ENCODE assay signal across 18 mouse cellular contexts in the genomic region with DNA sequence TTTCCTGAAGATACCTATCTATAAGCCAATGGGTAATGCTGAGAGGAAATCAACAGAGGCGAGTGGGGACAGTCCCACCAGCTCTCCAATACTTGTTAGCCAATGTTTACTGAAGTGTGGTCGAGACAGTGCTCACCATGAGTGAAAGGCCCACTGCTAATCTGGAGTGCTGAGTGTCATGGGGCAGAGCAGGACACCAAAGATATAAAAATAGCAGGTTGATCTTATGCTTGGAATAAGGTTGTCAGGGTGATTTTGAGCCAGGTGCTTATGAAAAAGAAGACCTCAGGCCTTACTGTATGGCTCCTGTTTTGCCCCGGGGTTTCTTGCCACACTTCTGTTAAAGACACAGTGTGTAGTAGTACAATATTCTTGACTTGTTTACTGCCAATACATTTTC. TPM values are rescaled to one million over a fixed set of nuclear protein-coding genes. Genes with fewer than 3 reads are reported as not detected.
DNase-seq lines count a peak whose midpoint lies in the region; ATAC-seq and TF ChIP-seq lines count a peak whose summit lies in the region.
"Had no signal": no experiment of that assay in that cellular context is flagged by ENCODE, and none has a peak within 500 bp of the region (broad histone marks: within the 10 kb centered on the region; RNA-seq: fewer than 3 reads in every experiment).

No protein-coding gene starts in this region.

- DNase-seq in heart, adult 2 months, result no peak
- no peak for DNase-seq in heart, postnatal 0 days (ENCODE audit: low spot score)
- DNase-seq in heart, adult 9 months (ENCODE audit: low spot score in 2 of 2), result no peak
- DNase-seq in skeletal muscle tissue, adult 2 months (ENCODE audit: low read depth, low spot score), result peak; percentile 63
- DNase-seq in spleen, adult 18-20 months, result no peak
- DNase-seq: adrenal gland, adult 2 months; adrenal gland, postnatal 25 days; cerebellum, adult 18-20 months; cerebellum, postnatal 10 days; forebrain, postnatal 0 days; gastrocnemius, postnatal 36 days; heart, postnatal 14 days; kidney, adult 11 months; kidney, adult 9 months had no signal

- H3K4me1 ChIP-seq in heart, adult 2 months (ENCODE audit: control insufficient read depth, insufficient read depth, low read length), result peaks cover 7% of the 10 kb centered on the region
- H3K4me1 ChIP-seq in heart, embryonic 12.5 days (replicated peaks), result peaks cover 10% of the 10 kb centered on the region
- H3K4me1 ChIP-seq in heart, postnatal 0 days (ENCODE audit: control insufficient read depth, insufficient read depth), result 0 out of 2 replicates have a peak, but pooled peaks cover 3% of the 10 kb centered on the region
- H3K4me1 ChIP-seq: embryonic facial prominence, embryonic 10.5 days; forebrain, embryonic 13.5 days had no signal

- H3K9ac ChIP-seq in heart, adult 2 months (ENCODE audit: low read depth, low read length), result no peak overlapping the region
- no peak overlapping the region for H3K9ac ChIP-seq in heart, embryonic 12.5 days
- H3K9ac ChIP-seq in heart, postnatal 0 days (replicated peaks; ENCODE audit: low read depth, low read length), result no peak overlapping the region
- H3K9ac ChIP-seq: forebrain, embryonic 13.5 days; forebrain, postnatal 0 days had no signal

- no peak overlapping the region for H3K4me2 ChIP-seq in heart, embryonic 12.5 days
- no peak overlapping the region for H3K4me2 ChIP-seq in heart, postnatal 0 days (ENCODE audit: low read depth, low read length)
- H3K4me2 ChIP-seq: forebrain, embryonic 13.5 days had no signal

- no peak overlapping the region for H3K4me3 ChIP-seq in heart, adult 2 months
- H3K4me3 ChIP-seq in heart, embryonic 12.5 days, result no peak overlapping the region
- no peak overlapping the region for H3K4me3 ChIP-seq in heart, postnatal 0 days (ENCODE audit: low read depth, low read length)
- H3K4me3 ChIP-seq: embryonic facial prominence, embryonic 10.5 days; forebrain, embryonic 13.5 days had no signal

- no peak for TF ChIP-seq POLR2A in heart, adult 2 months (IDR thresholded peaks at IDR 0.05; ENCODE audit: insufficient read depth, low read depth, low read length)

- no peaks in the 10 kb centered on the region for H3K27me3 ChIP-seq in heart, adult 2 months (ENCODE audit: control insufficient read depth, insufficient read depth, low read length)
- peaks cover 16% of the 10 kb centered on the region; the same call in 1 of the 2 replicates for H3K27me3 ChIP-seq in heart, embryonic 12.5 days (replicated peaks)
- H3K27me3 ChIP-seq in heart, postnatal 0 days (ENCODE audit: control insufficient read depth, insufficient read depth, low read length), result no peaks in the 10 kb centered on the region

- no peak for TF ChIP-seq EP300 in heart, adult 2 months (IDR thresholded peaks at IDR 0.05; ENCODE audit: insufficient read depth, low read depth, low read length)
- peak; percentile 37; the same call in 1 of the 2 replicates for TF ChIP-seq EP300 in heart, postnatal 0 days (IDR thresholded peaks at IDR 0.05; ENCODE audit: low read depth)

- no peak for ATAC-seq in heart, embryonic 12.5 days (ENCODE audit: insufficient number of reproducible peaks, low FRiP score)
- no peak; the same call in 1 of the 2 replicates for ATAC-seq in heart, postnatal 0 days (ENCODE audit: insufficient read depth, low read depth)
- ATAC-seq: forebrain, embryonic 13.5 days; forebrain, postnatal 0 days; hindbrain, embryonic 16.5 days had no signal

- TF ChIP-seq CTCF in heart, adult 2 months (IDR thresholded peaks at IDR 0.05), result no peak
- no peak for TF ChIP-seq CTCF in heart, postnatal 0 days (IDR thresholded peaks at IDR 0.05; ENCODE audit: low read depth)

- no peaks in the 10 kb centered on the region for H3K79me2 ChIP-seq in heart, adult 2 months (replicated peaks; ENCODE audit: control insufficient read depth, insufficient read depth, low read length)

- 46% methylated on average over 3 of the region's 3 CpGs for WGBS in heart, adult 2 months
- WGBS in heart, embryonic 12.5 days, result 39% methylated on average over 3 of the region's 3 CpGs
- WGBS in heart, postnatal 0 days, result 28% methylated on average over 3 of the region's 3 CpGs

- H3K36me3 ChIP-seq in heart, adult 2 months (ENCODE audit: control insufficient read depth, insufficient read depth, low read length), result peaks cover 11% of the 10 kb centered on the region
- no peaks in the 10 kb centered on the region for H3K36me3 ChIP-seq in heart, embryonic 12.5 days
- H3K36me3 ChIP-seq in heart, postnatal 0 days (replicated peaks; ENCODE audit: control insufficient read depth, insufficient read depth, low read length), result no peaks in the 10 kb centered on the region
- H3K36me3 ChIP-seq: embryonic facial prominence, embryonic 10.5 days had no signal

- H3K9me3 ChIP-seq in heart, embryonic 12.5 days (replicated peaks), result no peaks in the 10 kb centered on the region
- no peaks in the 10 kb centered on the region for H3K9me3 ChIP-seq in heart, postnatal 0 days (replicated peaks; ENCODE audit: control insufficient read depth, low read length)
- H3K9me3 ChIP-seq: embryonic facial prominence, embryonic 10.5 days; forebrain, embryonic 13.5 days had no signal

- intact Hi-C loops in heart, adult 2 months (cut with DNase I), result no loop called here

- peak overlapping the region; percentile 61 for H3K27ac ChIP-seq in heart, adult 2 months
- H3K27ac ChIP-seq in heart, embryonic 12.5 days (ENCODE audit: poor library complexity, severe bottlenecking), result no peak overlapping the region
- H3K27ac ChIP-seq in heart, postnatal 0 days (ENCODE audit: low read depth), result peak overlapping the region; percentile 53; the same call in 1 of the 2 replicates
- H3K27ac ChIP-seq: embryonic facial prominence, embryonic 10.5 days; forebrain, embryonic 13.5 days had no signal

RNA-seq across cellular contexts. Expression of a gene that starts 20.0 kb away (rescaled TPM):
- total RNA-seq in heart, adult 2 months (2021), result 100 to 1,000 TPM; 140 to 205 TPM
- polyA plus RNA-seq in heart, adult 2 months (2012; rRNA removed), result 108 and 133 TPM in 2 replicates
- polyA plus RNA-seq in heart, embryonic 12.5 days (2016; fragmentation: Nextera tagmentation; extraction: Ambion mirVana), result 198 and 207 TPM in 2 replicates
- 187 and 240 TPM in 2 replicates for total RNA-seq in heart, postnatal 0 days (2014; rRNA removed; ENCODE audit: low replicate concordance)
- polyA plus RNA-seq in heart, postnatal 0 days (2015; fragmentation: Nextera tagmentation; extraction: Ambion mirVana), result 165 and 172 TPM in 2 replicates
